Mouse (Mus musculus) lung, embryonic 14.5 days (tissue): ENCODE results near the gene Phkg1. TPM values are rescaled to one million over a fixed set of nuclear protein-coding genes. Genes with fewer than 3 reads are reported as not detected.

ENCODE experiments used
- ATAC-seq: fragments of 200-750 bp; cut with Nextera tagmentation; 2 replicates; pipeline ENCODE4 v1.8.0; 2017; ENCODE audit warnings: mild to moderate bottlenecking, moderate TSS enrichment, moderate library complexity; ENCODE audit not compliant: insufficient read depth
- DNase-seq: peaks from one replicate; pipeline ENCODE4 v3.0.0-alpha.2; 2015
- H3K27ac ChIP-seq: fragments of 300-500 bp; sonication (generic); 2 replicates; pipeline ENCODE4 v1.5.1; 2014; ENCODE audit warnings: low read depth, mild to moderate bottlenecking, moderate library complexity
- H3K27me3 ChIP-seq: fragments of 300-500 bp; sonication (generic); 2 replicates; pipeline ENCODE4 v1.6.1; 2014; ENCODE audit warnings: low read length, control low read depth; ENCODE audit not compliant: insufficient read depth
- H3K36me3 ChIP-seq: fragments of 300-500 bp; sonication (generic); 2 replicates; pipeline ENCODE4 v1.6.1; 2014; ENCODE audit warnings: control low read depth; ENCODE audit not compliant: insufficient read depth
- H3K4me1 ChIP-seq: fragments of 300-500 bp; sonication (generic); 2 replicates; pipeline ENCODE4 v1.6.1; 2014; ENCODE audit warnings: antibody characterized with exemption, control low read depth; ENCODE audit not compliant: insufficient read depth
- H3K4me2 ChIP-seq: fragments of 300-500 bp; sonication (generic); 2 replicates; pipeline ENCODE4 v1.6.1; 2014; ENCODE audit warnings: mild to moderate bottlenecking
- H3K4me3 ChIP-seq: fragments of 300-500 bp; sonication (generic); 2 replicates; pipeline ENCODE4 v1.5.1; 2014; ENCODE audit warnings: low read depth, low read length
- H3K9ac ChIP-seq: fragments of 300-500 bp; sonication (generic); 2 replicates; pipeline ENCODE4 v1.6.1; 2014
- H3K9me3 ChIP-seq: fragments of 300-500 bp; sonication (generic); 2 replicates; pipeline ENCODE4 v1.6.1; 2016; ENCODE audit warnings: low read depth, low read length, control low read depth
- CTCF ChIP-seq: IDR thresholded peaks from 2 replicates; pipeline ENCODE4 v1.5.1; 2016; ENCODE audit warnings: antibody characterized with exemption, low read depth
- WGBS: fragments of 180-500 bp; shearing (Covaris S2); extraction: QIAGEN DNeasy Blood & Tissue Kit; methylation state at CpG from one replicate; pipeline ENCODE4 v1.1.7; 2014; 5-methylcytosine and 5-hydroxymethylcytosine counted together
- polyA plus RNA-seq: library from polyadenylated mRNA; unstranded; fragments of >200 nt; fragmentation: Nextera tagmentation; extraction: Ambion mirVana; gene quantifications from 2 replicates; pipeline ENCODE4 v1.2.1, GENCODE M21; 2014

Phkg1 gene
- polyA plus RNA-seq, 1 experiment from 2014 or later = 0.11 TPM

DNA sequence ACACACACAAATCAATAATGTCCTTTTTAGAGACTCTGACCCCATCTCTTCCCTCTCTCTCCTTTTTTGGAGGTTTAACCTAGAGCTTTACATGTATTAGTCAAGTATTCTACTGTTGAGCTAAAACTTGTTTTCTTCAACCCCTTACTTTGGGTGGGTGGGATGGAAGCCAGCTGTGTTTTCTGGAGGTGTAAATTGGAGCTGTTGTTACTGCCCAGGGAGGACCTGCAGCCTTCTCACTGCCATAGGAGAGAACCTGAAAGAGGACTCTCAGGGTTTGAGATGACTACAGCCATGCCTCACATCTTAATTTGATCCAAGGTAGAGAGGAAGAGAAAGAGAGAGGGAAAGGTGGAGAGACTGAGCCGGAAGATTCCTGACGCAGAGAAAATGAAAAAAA lies 41.9 kb upstream of the Phkg1 start:
- no peak overlapping the region for H3K9ac ChIP-seq
- H3K4me2 ChIP-seq = 0 out of 2 replicates have a peak overlapping the region, but pooled peaks have one; percentile 11
- ATAC-seq (no peak), DNase-seq (no peak)
- no peak overlapping the region for H3K4me3 ChIP-seq
- no peaks in the 10 kb centered on the region for H3K9me3 ChIP-seq
- H3K36me3 ChIP-seq = 0 out of 2 replicates have a peak, but pooled peaks cover 3% of the 10 kb centered on the region
- H3K27me3 ChIP-seq = no peaks in the 10 kb centered on the region
- H3K4me1 ChIP-seq = no peaks in the 10 kb centered on the region
- 33% methylated on average over 2 of the region's 2 CpGs for WGBS
- H3K27ac ChIP-seq = no peak overlapping the region
- TF ChIP-seq CTCF = no peak

DNA sequence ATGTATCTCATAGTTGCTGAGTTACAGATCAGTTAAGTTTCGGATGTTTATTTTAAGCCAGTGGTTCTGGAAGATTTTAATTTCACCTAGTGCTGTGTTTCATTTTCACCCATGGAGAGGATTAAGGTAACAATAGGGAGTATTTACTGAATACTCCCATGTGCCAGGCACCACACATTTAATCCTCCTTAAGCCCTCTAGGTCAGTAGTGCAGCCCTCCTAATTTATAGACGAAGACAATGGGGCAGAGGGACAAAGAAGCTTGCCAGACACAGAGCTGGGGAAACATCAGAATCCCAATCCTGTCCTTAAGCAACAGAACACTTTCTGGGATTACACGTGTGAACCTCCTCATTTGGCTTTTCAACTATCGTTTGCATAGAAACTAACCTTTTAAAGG lies 38.6 kb upstream of the Phkg1 start:
- no peak overlapping the region for H3K4me3 ChIP-seq
- no peak overlapping the region for H3K4me2 ChIP-seq
- ATAC-seq (no peak), DNase-seq (no peak)
- H3K9ac ChIP-seq = no peak overlapping the region
- H3K36me3 ChIP-seq = no peaks in the 10 kb centered on the region
- no peak overlapping the region for H3K27ac ChIP-seq
- no peaks in the 10 kb centered on the region for H3K27me3 ChIP-seq
- H3K4me1 ChIP-seq = no peaks in the 10 kb centered on the region
- TF ChIP-seq CTCF = no peak
- WGBS = 59% methylated on average over 4 of the region's 4 CpGs
- no peaks in the 10 kb centered on the region for H3K9me3 ChIP-seq

DNA sequence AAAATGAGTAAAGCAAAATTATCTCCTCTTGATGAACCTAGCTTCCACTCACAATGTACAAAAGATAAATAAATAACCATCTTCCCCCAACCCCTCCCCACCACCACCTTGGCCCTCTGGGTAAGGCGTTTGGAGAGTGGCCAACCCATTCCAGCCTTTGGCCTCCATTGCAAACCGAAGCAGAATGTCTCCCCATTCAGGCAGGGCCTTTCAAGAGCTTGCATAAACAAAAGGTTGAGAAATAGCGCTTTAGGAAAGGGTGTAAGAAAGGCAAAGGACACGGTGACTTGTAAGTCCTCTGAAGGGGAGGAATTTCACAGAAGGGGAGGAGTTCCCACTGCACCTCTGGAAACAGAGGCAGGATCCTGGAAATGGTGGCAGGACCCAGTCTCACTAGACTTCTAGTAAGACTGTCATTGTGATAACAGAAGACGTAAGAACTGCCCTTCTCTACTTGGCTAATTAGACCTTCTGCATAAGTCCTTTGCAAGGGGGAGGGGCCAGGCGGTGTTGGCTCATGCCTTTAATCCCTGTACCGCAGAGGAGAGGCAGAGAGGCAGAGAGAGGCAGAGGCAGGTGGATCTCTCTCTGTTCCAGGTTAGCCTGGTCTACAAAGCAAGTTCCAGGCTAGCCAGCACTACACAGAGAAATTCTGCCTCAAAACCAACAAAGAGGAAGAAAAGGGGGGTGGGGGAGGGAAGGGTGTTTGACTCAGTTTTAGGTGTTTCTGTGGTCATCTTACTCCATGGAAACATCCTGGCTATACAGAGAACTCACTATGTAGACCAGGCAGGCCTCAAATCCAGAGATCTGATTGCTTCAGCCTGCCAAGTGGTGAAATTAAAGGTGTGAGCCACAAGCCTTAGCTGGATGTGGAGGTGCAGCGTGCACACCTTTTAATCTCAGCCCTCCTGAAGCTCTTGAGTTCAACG lies 31.8 kb upstream of the Phkg1 start:
- Histone ChIP-seq H3K4me2 (no peak overlapping the region), H3K4me1 (no peaks in the 10 kb centered on the region), H3K27me3 (no peaks in the 10 kb centered on the region), H3K9me3 (no peaks in the 10 kb centered on the region), H3K36me3 (no peaks in the 10 kb centered on the region), H3K4me3 (no peak overlapping the region), H3K27ac (0 out of 2 replicates have a peak overlapping the region, but pooled peaks have one; percentile 3), H3K9ac (no peak overlapping the region)
- ATAC-seq = peak; percentile 66; the same call in 1 of the 2 replicates
- 32% methylated on average over 9 of the region's 9 CpGs for WGBS
- TF ChIP-seq CTCF = no peak
- DNase-seq = peak; percentile 72

DNA sequence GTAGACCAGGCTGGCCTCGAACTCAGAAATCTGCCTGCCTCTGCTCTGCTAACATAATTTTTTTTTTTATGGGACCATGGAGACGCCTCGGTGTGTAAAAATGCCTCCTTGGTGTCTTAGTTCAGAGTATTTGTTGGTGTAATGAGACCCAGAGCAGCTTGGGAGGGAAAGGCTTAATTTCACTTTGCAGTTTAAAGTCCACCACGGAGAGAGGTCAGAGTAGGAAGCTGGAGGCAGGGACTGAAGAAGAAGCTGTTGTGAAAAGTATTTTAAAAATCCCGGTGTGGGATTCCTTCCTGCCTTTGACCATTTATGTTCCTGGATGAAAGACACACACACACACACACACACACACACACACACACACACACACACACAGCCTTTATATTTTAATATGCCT lies 27.6 kb upstream of the Phkg1 start:
- no peaks in the 10 kb centered on the region for H3K4me1 ChIP-seq
- no peaks in the 10 kb centered on the region for H3K36me3 ChIP-seq
- no peak for TF ChIP-seq CTCF
- DNase-seq (no peak), ATAC-seq (no peak)
- H3K27me3 ChIP-seq = no peaks in the 10 kb centered on the region
- no peak overlapping the region for H3K9ac ChIP-seq
- H3K4me2 ChIP-seq = no peak overlapping the region
- no peak overlapping the region for H3K27ac ChIP-seq
- H3K9me3 ChIP-seq = no peaks in the 10 kb centered on the region
- no peak overlapping the region for H3K4me3 ChIP-seq
- 72% methylated on average over 5 of the region's 5 CpGs for WGBS

DNA sequence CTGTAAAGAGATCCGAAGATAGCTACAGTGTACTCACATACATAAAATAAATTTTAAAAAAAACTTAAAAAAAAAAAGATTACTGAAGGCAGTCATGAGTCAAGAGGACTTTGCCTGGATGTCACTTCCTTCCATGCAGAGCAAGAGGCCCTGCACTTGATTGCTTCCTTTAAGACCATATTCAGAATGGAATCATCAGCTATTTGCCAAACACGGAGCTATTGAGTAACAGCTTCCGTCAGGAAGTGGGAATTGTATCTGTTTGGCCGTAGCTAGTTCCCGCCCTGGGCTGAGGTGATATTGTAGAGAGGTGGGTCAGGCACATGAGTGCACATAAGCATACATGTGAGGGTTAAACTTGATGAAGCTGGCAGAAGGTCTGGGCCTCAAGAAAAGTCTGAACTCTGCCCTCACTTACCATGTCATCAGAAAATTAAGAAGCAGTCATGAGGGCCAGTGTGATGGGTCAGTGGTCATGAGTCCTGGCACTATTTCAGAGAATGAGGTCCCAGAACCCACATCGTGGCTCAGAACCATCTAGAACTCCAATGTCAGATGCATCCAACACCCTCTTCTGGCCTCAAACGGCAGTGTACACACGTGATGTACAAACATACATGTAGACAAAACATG lies 26.6 kb upstream of the Phkg1 start:
- Histone ChIP-seq H3K27ac (no peak overlapping the region), H3K36me3 (no peaks in the 10 kb centered on the region), H3K4me1 (no peaks in the 10 kb centered on the region), H3K27me3 (no peaks in the 10 kb centered on the region), H3K4me3 (no peak overlapping the region), H3K9ac (no peak overlapping the region), H3K4me2 (no peak overlapping the region), H3K9me3 (no peaks in the 10 kb centered on the region)
- ATAC-seq (no peak), DNase-seq (no peak)
- TF ChIP-seq CTCF = no peak
- 77% methylated on average over 8 of the region's 8 CpGs for WGBS

DNA sequence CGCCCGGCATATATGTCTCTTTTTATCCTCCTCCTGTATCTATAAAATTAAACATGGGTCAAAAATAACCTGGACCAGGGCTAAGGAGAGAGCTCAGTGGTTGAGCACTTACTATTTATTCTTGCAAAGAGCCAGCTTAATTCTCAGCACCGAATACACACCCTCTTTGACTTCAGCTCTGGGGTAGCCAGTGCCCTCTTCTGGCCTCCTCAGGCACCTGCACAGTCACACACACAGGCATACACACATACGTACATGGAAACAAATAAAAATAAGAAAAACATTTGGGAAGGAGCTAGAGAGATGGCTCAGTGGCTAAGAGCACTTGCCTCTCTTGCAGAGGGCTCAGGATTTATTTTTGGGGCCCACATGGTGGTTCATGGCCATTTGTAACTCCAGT lies 23.6 kb upstream of the Phkg1 start:
- H3K9ac ChIP-seq = no peak overlapping the region
- H3K4me3 ChIP-seq = no peak overlapping the region
- no peak overlapping the region for H3K27ac ChIP-seq
- no peaks in the 10 kb centered on the region for H3K9me3 ChIP-seq
- TF ChIP-seq CTCF = no peak
- WGBS = 88% methylated on average over 4 of the region's 4 CpGs
- H3K27me3 ChIP-seq = no peaks in the 10 kb centered on the region
- ATAC-seq = no peak
- no peak overlapping the region for H3K4me2 ChIP-seq
- DNase-seq = no peak
- no peaks in the 10 kb centered on the region for H3K36me3 ChIP-seq
- no peaks in the 10 kb centered on the region for H3K4me1 ChIP-seq

DNA sequence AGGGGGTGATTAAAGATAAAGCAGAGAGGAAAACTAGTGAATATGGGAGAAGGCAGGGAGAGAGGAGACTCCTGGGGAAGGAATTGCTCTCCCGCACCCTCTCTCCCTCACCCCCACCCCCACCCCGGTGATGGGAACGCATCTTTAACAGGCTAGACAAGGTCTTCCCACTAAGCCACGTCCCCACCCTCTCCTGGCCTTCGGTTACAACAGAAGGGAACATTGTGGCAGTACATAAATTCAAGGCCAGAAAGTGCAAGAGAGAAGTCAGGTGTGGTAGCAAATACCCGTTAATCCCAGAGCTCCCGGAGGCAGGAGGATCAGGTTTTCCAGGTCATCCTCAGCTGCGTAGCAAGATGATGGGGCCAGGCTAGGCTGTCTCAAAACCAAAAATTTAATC lies 21.0 kb upstream of the Phkg1 start:
- Histone ChIP-seq H3K4me3 (no peak overlapping the region), H3K36me3 (no peaks in the 10 kb centered on the region), H3K27me3 (no peaks in the 10 kb centered on the region), H3K9ac (no peak overlapping the region), H3K27ac (no peak overlapping the region), H3K4me2 (no peak overlapping the region), H3K4me1 (no peaks in the 10 kb centered on the region), H3K9me3 (no peaks in the 10 kb centered on the region)
- 61% methylated on average over 8 of the region's 8 CpGs for WGBS
- TF ChIP-seq CTCF = no peak
- no peak for DNase-seq
- ATAC-seq = no peak
